Mouse (Mus musculus): ENCODE results near the gene Pcid2.

GRCm38 (mm10) chr8:13073255-13073654 lies 32.0 kb downstream of the Pcid2 start:
- TF ChIP-seq CTCF (IDR thresholded peaks at IDR 0.05; ENCODE audit: borderline replicate concordance, control insufficient read depth, extremely low read depth, insufficient read depth, low read length, poor library complexity): no peak
- no peak for TF ChIP-seq POLR2A (IDR thresholded peaks at IDR 0.05; ENCODE audit: control insufficient read depth, extremely low read depth, insufficient read depth, low read length, poor library complexity)

All from thymus, adult 2 months (tissue).